Mouse (Mus musculus) olfactory bulb, adult 2 months (tissue): ENCODE results near the gene Pik3r1. TPM values are rescaled to one million over a fixed set of nuclear protein-coding genes. Genes with fewer than 3 reads are reported as not detected.
A peak's percentile ranks its signal among the peaks of the same experiment; 100 is the strongest.

Experiments used
- H3K27ac ChIP-seq: fragments of 200-500 bp; 2 replicates; pipeline ENCODE4 v1.5.1; 2012; ENCODE audit warnings: low read depth, low read length; ENCODE audit not compliant: insufficient read depth
- H3K4me1 ChIP-seq: fragments of 200-500 bp; 2 replicates; pipeline ENCODE4 v1.6.1; 2012; ENCODE audit warnings: low read length; ENCODE audit not compliant: control insufficient read depth, insufficient read depth
- H3K4me3 ChIP-seq: fragments of 200-500 bp; 2 replicates; pipeline ENCODE4 v1.5.1; 2012; ENCODE audit warnings: mild to moderate bottlenecking, low read depth, low read length, moderate library complexity; ENCODE audit not compliant: insufficient read depth
- CTCF ChIP-seq: fragments of 200-500 bp; IDR thresholded peaks from 2 replicates; pipeline ENCODE4 v1.5.1; 2012; ENCODE audit warnings: low read depth, mild to moderate bottlenecking, low read length, moderate library complexity; ENCODE audit not compliant: insufficient read depth
- POLR2A ChIP-seq: fragments of 200-500 bp; IDR thresholded peaks from 2 replicates; pipeline ENCODE4 v1.6.1; 2012; ENCODE audit warnings: mild to moderate bottlenecking, low read depth, low read length, moderate library complexity; ENCODE audit not compliant: insufficient read depth
- WGBS: fragments of 180-500 bp; shearing (Covaris S2); methylation state at CpG from one replicate; pipeline ENCODE4 v1.1.7; 2018; 5-methylcytosine and 5-hydroxymethylcytosine counted together
- polyA plus RNA-seq: library from polyadenylated mRNA; stranded (reverse); fragments of >200 nt; gene quantifications from 2 replicates; pipeline ENCODE4 v1.2.4, GENCODE M21; 2012; ENCODE audit warnings: low replicate concordance; ENCODE audit not compliant: missing spikeins, insufficient read depth, insufficient read length

Gene Pik3r1
- polyA plus RNA-seq, 1 experiment: 139 TPM

- H3K27ac ChIP-seq: no peak overlapping the region
- WGBS: 79% methylated on average over 2 of the region's 2 CpGs
- H3K4me3 ChIP-seq: no peak overlapping the region
- TF ChIP-seq POLR2A (no peak), CTCF (no peak)
- peaks cover 3% of the 10 kb centered on the region; the same call in 1 of the 2 replicates for H3K4me1 ChIP-seq
Measured at GRCm38 (mm10) chr13:101744053-101744452, 24.0 kb downstream of the Pik3r1 start.

DNA sequence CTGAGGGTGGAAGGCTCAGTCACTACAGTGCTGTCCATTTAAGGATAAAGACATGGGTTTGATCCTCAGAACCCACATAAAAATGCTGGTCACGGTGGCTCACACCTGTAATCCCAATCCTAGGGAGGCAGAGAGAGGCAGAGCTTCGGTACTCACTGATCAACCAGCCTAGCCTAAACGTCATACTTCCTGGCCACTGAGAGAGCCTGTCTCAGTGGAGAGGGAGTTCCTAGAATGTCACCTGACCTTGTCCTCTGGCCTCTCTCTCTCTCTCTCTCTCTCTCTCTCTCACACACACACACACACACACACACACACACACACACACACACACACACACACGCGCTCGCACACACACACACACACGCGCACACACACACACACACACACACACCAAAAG, 24.8 kb downstream of the Pik3r1 start:
- Histone ChIP-seq H3K27ac (no peak overlapping the region), H3K4me1 (peaks cover 5% of the 10 kb centered on the region), H3K4me3 (no peak overlapping the region)
- TF ChIP-seq POLR2A: no peak
- TF ChIP-seq CTCF: no peak
- 79% methylated on average over 8 of the region's 8 CpGs for WGBS

DNA sequence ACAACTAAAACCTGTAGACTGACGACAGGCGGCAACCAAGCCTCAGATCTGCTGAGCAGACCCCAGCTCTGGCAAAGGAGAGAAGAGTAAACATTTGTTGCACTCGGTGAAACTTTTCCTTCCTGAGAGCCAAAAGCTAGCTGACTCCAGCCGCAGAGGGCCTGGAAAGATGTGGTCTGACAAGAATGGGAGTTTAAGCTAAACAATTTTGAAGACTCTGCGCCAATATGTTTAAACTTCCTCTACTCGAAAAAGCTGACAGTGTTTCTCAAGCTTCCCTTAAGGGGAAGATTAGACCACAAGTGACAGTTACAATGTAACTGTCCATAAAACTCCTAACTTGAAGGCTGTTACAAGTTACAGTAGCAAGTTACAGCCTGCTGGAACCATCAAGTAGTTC, 25.4 kb downstream of the Pik3r1 start:
- no peak for TF ChIP-seq POLR2A
- no peak for TF ChIP-seq CTCF
- H3K27ac ChIP-seq: no peak overlapping the region
- H3K4me3 ChIP-seq: no peak overlapping the region
- WGBS: 72% methylated on average over 6 of the region's 6 CpGs
- peaks cover 5% of the 10 kb centered on the region for H3K4me1 ChIP-seq

DNA sequence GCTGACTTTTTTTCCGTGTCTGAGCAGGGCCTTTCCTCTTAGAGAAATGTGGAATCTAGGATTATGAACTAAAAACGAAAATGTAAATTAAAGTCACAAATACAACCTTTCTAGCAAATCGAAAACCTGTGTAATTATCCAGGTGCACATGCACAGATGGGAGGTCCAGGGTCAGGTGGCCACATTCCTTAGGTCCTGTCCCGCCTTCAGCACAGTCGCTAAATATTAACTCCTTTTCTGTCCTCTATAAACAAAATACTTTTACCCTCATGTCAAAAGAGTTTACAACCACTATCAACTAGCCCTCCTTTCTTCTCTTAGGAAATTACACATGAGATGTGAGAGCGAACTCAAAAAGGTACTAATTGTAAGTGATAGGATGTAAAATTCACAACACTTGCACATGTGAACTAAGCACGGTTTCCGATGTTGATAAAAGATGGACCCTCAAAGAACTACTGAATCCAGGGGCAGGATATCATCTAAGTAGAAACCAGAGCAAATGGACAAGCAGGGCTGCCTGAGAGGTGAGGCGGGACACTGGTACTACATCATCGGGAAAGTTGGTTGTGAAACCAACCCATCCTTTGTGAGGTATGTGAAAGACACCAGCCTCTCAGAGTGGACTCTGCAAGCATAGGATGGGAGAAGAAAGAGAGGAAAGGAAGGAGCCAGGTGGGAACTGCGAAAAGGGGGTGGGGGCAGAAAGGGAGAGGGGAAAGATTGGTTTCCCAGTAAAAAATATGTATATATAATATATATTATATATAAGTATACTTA, 26.3 kb downstream of the Pik3r1 start:
- WGBS: 85% methylated on average over 11 of the region's 11 CpGs
- no peak overlapping the region for H3K27ac ChIP-seq
- H3K4me1 ChIP-seq: peaks cover 5% of the 10 kb centered on the region
- H3K4me3 ChIP-seq: no peak overlapping the region
- no peak for TF ChIP-seq CTCF
- TF ChIP-seq POLR2A: no peak

DNA sequence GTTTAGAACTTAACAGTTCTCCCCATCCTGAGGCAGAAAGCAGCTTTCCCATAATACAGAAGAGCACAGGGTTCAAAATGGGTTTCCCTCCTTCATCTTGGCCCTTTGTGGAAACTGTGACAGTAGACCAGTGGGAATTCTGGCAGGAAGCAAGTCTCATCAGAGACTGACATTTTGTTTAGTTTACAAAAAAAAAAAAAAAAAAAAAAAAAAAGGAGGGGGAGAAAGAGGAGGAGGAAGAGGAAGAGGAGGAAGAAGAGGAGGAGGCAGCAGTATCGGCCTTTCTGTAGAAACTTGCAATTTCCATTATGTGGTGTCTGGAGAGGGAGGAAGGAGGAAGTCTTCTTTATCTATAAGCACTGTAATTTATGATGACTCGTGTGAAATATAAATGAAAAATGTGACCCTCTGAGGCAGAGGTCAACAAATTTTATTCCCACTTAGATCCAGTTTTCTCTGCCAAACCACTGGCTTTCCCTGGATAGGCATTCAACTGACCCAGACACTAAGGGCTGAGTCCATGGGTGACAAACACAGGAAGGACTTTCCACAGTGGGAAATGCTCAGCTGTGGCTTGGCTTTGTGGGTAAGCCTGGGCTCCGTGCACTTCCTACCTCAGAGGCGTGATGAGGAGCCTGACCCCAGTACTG, 28.2 kb downstream of the Pik3r1 start:
- no peak for TF ChIP-seq CTCF
- no peak for TF ChIP-seq POLR2A
- Histone ChIP-seq H3K27ac (no peak overlapping the region), H3K4me3 (no peak overlapping the region), H3K4me1 (peaks cover 9% of the 10 kb centered on the region)
- 68% methylated on average over 4 of the region's 4 CpGs for WGBS

GRCm38 (mm10) chr13:101738769-101739168, 29.2 kb downstream of the Pik3r1 start:
- TF ChIP-seq CTCF: no peak
- no peak for TF ChIP-seq POLR2A
- Histone ChIP-seq H3K27ac (no peak overlapping the region), H3K4me1 (peaks cover 9% of the 10 kb centered on the region), H3K4me3 (no peak overlapping the region)
- WGBS: 54% methylated on average over 6 of the region's 6 CpGs

DNA sequence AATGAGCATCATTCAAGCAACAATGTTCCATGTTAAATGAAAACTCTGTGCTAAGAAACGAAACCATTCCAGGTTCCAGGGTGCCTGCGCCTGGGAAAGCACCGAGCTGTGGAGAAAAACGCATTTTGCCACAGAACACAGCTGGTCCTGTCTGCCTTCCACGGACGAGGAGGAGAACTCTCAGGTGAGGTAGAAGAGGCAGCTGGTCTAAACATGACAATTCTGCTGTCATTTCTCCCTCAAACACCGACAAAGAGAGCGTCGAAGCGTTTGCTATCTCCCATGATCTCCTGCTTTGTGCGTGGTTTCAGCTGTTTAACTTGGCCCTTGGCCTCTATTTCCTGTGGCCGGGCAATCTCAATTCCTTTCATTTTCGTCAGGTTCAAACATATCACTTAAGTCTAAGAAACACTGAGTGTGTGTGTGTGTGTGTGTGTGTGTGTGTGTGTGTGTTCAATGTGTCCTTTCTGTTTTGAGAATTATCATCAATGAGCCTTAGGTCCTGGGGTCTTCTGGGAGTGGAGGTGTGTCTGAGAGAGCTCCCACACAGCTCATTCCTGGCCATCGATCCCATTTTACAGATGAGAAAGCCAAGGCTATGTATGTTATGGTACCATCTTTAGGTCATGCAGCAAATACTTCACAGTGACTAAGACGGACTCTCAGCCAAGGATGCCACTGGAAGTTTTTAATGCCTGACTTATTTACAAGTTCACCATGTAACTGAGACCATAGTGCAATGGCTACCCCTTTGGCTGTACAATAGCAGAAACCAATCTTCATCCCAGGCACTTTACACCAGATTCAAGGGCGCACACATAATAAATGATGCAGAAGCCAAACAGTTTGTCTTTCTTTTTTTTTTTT, 31.3 kb downstream of the Pik3r1 start:
- Histone ChIP-seq H3K27ac (peak overlapping the region; percentile 32; the same call in 1 of the 2 replicates), H3K4me3 (no peak overlapping the region), H3K4me1 (peaks cover 17% of the 10 kb centered on the region)
- no peak for TF ChIP-seq POLR2A
- TF ChIP-seq CTCF: no peak
- WGBS: 65% methylated on average over 16 of the region's 16 CpGs

- Histone ChIP-seq H3K4me3 (no peak overlapping the region), H3K27ac (no peak overlapping the region), H3K4me1 (peaks cover 17% of the 10 kb centered on the region)
- no peak for TF ChIP-seq POLR2A
- TF ChIP-seq CTCF: no peak
- WGBS: 50% methylated on average over 8 of the region's 8 CpGs
Measured at GRCm38 (mm10) chr13:101735364-101736120, 32.5 kb downstream of the Pik3r1 start.

DNA sequence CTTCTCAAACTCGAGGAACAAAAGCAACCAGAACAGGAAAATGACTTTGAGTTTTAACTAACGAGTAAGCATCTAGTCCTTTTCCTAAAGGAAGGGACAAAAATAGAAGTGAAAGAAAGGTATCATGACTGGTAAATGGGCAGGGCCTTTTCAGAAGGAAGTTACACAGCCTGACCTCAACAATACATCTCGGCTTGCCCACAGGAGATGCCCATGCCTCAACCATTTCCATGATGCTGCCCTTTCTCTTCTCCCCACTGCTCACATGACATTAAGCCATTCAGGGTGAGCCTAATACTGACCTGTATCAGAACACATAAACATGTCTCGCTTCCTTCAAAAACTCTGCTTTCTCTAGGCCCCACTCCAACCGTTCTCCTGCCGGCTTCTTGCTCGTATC, 33.8 kb downstream of the Pik3r1 start:
- TF ChIP-seq POLR2A (no peak), CTCF (no peak)
- Histone ChIP-seq H3K4me3 (no peak overlapping the region), H3K4me1 (peaks cover 21% of the 10 kb centered on the region), H3K27ac (no peak overlapping the region)
- whole genome bisulfite sequencing: 75% methylated on average over 7 of the region's 7 CpGs
